Mouse (Mus musculus) kidney, postnatal 0 days (tissue): Measurements from ENCODE around the gene Tmem208. TPM values are rescaled to one million over a fixed set of nuclear protein-coding genes. Genes with fewer than 3 reads are reported as not detected.
"Not testable (repeated sequence)": the region's sequence is repeated elsewhere in the genome, so short reads cannot be mapped to it uniquely, and the experiment has no call there.

Source experiments
- ATAC-seq: fragments of 200-750 bp; cut with Nextera tagmentation; replicated peaks from 2 replicates; pipeline ENCODE4 v1.8.0; 2017; ENCODE audit warnings: low read depth, moderate number of reproducible peaks, moderate TSS enrichment, moderate library complexity; ENCODE audit not compliant: low FRiP score
- DNase-seq: peaks from one replicate; pipeline ENCODE4 v3.0.0-alpha.2; 2016; ENCODE audit warnings: low spot score
- H3K27ac ChIP-seq: fragments of 300-500 bp; sonication (generic); 2 replicates; pipeline ENCODE4 v1.5.1; 2014; ENCODE audit warnings: mild to moderate bottlenecking
- H3K27me3 ChIP-seq: fragments of 300-500 bp; sonication (generic); 2 replicates; pipeline ENCODE4 v1.6.1; 2014; ENCODE audit warnings: low read length, mixed read lengths; ENCODE audit not compliant: insufficient read depth
- H3K36me3 ChIP-seq: fragments of 300-500 bp; sonication (generic); 2 replicates; pipeline ENCODE4 v1.6.1; 2014; ENCODE audit warnings: low read length, mixed read lengths; ENCODE audit not compliant: insufficient read depth
- H3K4me1 ChIP-seq: fragments of 300-500 bp; sonication (generic); replicated peaks from 2 replicates; pipeline ENCODE4 v1.6.1; 2014; ENCODE audit warnings: antibody characterized with exemption, low read length, mixed read lengths; ENCODE audit not compliant: insufficient read depth
- H3K4me2 ChIP-seq: fragments of 300-500 bp; sonication (generic); 2 replicates; pipeline ENCODE4 v1.6.1; 2014; ENCODE audit warnings: mild to moderate bottlenecking, low read length, moderate library complexity, mixed read lengths
- H3K4me3 ChIP-seq: fragments of 300-500 bp; sonication (generic); replicated peaks from 2 replicates; pipeline ENCODE4 v1.5.1; 2014; ENCODE audit warnings: low read depth, low read length
- H3K9ac ChIP-seq: fragments of 300-500 bp; sonication (generic); 2 replicates; pipeline ENCODE4 v1.6.1; 2014; ENCODE audit warnings: low read depth, low read length
- H3K9me3 ChIP-seq: fragments of 300-500 bp; sonication (generic); replicated peaks from 2 replicates; pipeline ENCODE4 v1.6.1; 2016; ENCODE audit warnings: low read length, inconsistent platforms, mixed read lengths
- CTCF ChIP-seq: IDR thresholded peaks from 2 replicates; pipeline ENCODE4 v1.5.1; 2016; ENCODE audit warnings: antibody characterized with exemption, low read depth, mild to moderate bottlenecking, moderate library complexity
- WGBS: fragments of 180-500 bp; shearing (Covaris S2); extraction: QIAGEN DNeasy Blood & Tissue Kit; methylation state at CpG from one replicate; pipeline ENCODE4 v1.1.7; 2014; 5-methylcytosine and 5-hydroxymethylcytosine counted together
- polyA plus RNA-seq: library from polyadenylated mRNA; unstranded; fragments of >200 nt; fragmentation: Nextera tagmentation; extraction: Ambion mirVana; gene quantifications from 2 replicates; pipeline ENCODE4 v1.2.1, GENCODE M21; 2015

Gene Tmem208
- polyA plus RNA-seq, 1 experiment from 2014 or later: 140 TPM

- H3K9me3 ChIP-seq: no peaks in the 10 kb centered on the region
- DNase-seq (no peak), ATAC-seq (no peak)
- WGBS: 62% methylated on average over 12 of the region's 12 CpGs
- no peak for TF ChIP-seq CTCF
- H3K4me3 ChIP-seq: no peak overlapping the region
- H3K27me3 ChIP-seq: peaks cover 4% of the 10 kb centered on the region; the same call in 1 of the 2 replicates
- no peak overlapping the region for H3K27ac ChIP-seq
- no peak overlapping the region for H3K9ac ChIP-seq
- no peaks in the 10 kb centered on the region; the same call in 1 of the 2 replicates for H3K36me3 ChIP-seq
- H3K4me1 ChIP-seq: peaks cover 17% of the 10 kb centered on the region
- no peak overlapping the region for H3K4me2 ChIP-seq
Observed at GRCm38 (mm10) chr8:105285514-105285913, 40.6 kb upstream of the Tmem208 start.

GRCm38 (mm10) chr8:105286907-105287306 lies 39.2 kb upstream of the Tmem208 start:
- H3K36me3 ChIP-seq: no peaks in the 10 kb centered on the region
- H3K4me1 ChIP-seq: peaks cover 18% of the 10 kb centered on the region
- peaks cover 4% of the 10 kb centered on the region; the same call in 1 of the 2 replicates for H3K27me3 ChIP-seq
- WGBS: 86% methylated on average over 4 of the region's 4 CpGs
- no peak for ATAC-seq
- no peak overlapping the region for H3K27ac ChIP-seq
- TF ChIP-seq CTCF: no peak
- DNase-seq: no peak
- H3K4me2 ChIP-seq: no peak overlapping the region
- H3K9me3 ChIP-seq: no peaks in the 10 kb centered on the region
- no peak overlapping the region for H3K4me3 ChIP-seq
- H3K9ac ChIP-seq: no peak overlapping the region

- Histone ChIP-seq H3K9me3 (no peaks in the 10 kb centered on the region), H3K36me3 (no peaks in the 10 kb centered on the region), H3K27ac (no peak overlapping the region), H3K4me3 (no peak overlapping the region), H3K4me2 (no peak overlapping the region), H3K4me1 (peaks cover 18% of the 10 kb centered on the region), H3K27me3 (peaks cover 4% of the 10 kb centered on the region; the same call in 1 of the 2 replicates), H3K9ac (no peak overlapping the region)
- 86% methylated on average over 5 of the region's 5 CpGs for WGBS
- 0 out of 2 replicates have a peak, but pooled peaks have one; percentile 6 for TF ChIP-seq CTCF
- DNase-seq: no peak
- no peak for ATAC-seq
Observed at GRCm38 (mm10) chr8:105288231-105288630, 37.9 kb upstream of the Tmem208 start.

GRCm38 (mm10) chr8:105288958-105289732 lies 37.0 kb upstream of the Tmem208 start:
- Histone ChIP-seq H3K27ac (peak overlapping the region; percentile 71), H3K36me3 (no peaks in the 10 kb centered on the region), H3K4me1 (peaks cover 18% of the 10 kb centered on the region), H3K4me2 (peak overlapping the region; percentile 81), H3K9ac (peak overlapping the region; percentile 46; the same call in 1 of the 2 replicates), H3K4me3 (peak overlapping the region; percentile 49), H3K9me3 (no peaks in the 10 kb centered on the region), H3K27me3 (peaks cover 4% of the 10 kb centered on the region; the same call in 1 of the 2 replicates)
- TF ChIP-seq CTCF: peak; percentile 51
- under 1% methylated on average over 53 of the region's 53 CpGs for WGBS
- ATAC-seq (peak; percentile 90), DNase-seq (peak; percentile 98)

DNA sequence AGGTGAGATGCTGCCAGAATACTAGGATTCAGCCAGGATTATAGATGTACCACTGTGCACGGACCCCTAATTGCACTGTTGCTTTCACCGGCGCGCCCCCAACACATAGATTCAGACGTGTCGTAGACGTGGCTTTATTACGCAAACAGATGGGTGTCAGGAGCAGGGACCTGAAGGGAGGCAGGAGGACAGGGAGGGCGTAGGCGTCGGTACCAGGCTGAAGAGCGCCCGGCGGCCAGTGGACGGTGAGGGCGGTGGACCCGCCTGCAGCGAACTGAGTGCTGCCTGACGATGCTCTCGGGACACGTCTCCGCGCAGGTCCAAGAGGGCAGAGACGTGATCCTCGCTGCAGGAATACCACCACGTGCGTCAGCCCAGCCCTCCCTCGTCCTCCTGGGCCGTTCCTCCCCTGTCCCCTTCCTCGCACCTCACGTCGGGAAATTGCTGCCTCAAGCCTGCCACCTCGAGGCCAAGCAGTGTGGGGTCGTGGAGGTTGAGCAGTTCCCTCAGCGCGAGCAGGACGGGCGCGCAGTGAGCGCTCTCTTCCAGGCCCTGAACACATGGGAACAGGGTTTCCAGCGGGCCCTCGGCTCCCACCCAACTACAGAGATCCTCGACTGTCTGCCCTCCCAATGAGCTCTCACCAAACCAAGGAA lies 36.2 kb upstream of the Tmem208 start, which contains the start of gene 4931428F04Rik:
Gene 4931428F04Rik (minus strand): TSS at position 60 of the 656 bp plus-strand sequence.
- peak; percentile 53 for ATAC-seq
- DNase-seq: peak; percentile 58
- peaks cover 18% of the 10 kb centered on the region for H3K4me1 ChIP-seq
- H3K4me2 ChIP-seq: peak within 1 kb of the TSS; percentile 81
- WGBS: 4% methylated on average over 43 of the region's 43 CpGs
- peak within 1 kb of the TSS; percentile 46; the same call in 1 of the 2 replicates for H3K9ac ChIP-seq
- peak within 1 kb of the TSS; percentile 49 for H3K4me3 ChIP-seq
- no peaks in the 10 kb centered on the region for H3K9me3 ChIP-seq
- peaks cover 4% of the 10 kb centered on the region; the same call in 1 of the 2 replicates for H3K27me3 ChIP-seq
- TF ChIP-seq CTCF: peak; percentile 69
- no peaks in the 10 kb centered on the region for H3K36me3 ChIP-seq
- peak within 1 kb of the TSS; percentile 71 for H3K27ac ChIP-seq

DNA sequence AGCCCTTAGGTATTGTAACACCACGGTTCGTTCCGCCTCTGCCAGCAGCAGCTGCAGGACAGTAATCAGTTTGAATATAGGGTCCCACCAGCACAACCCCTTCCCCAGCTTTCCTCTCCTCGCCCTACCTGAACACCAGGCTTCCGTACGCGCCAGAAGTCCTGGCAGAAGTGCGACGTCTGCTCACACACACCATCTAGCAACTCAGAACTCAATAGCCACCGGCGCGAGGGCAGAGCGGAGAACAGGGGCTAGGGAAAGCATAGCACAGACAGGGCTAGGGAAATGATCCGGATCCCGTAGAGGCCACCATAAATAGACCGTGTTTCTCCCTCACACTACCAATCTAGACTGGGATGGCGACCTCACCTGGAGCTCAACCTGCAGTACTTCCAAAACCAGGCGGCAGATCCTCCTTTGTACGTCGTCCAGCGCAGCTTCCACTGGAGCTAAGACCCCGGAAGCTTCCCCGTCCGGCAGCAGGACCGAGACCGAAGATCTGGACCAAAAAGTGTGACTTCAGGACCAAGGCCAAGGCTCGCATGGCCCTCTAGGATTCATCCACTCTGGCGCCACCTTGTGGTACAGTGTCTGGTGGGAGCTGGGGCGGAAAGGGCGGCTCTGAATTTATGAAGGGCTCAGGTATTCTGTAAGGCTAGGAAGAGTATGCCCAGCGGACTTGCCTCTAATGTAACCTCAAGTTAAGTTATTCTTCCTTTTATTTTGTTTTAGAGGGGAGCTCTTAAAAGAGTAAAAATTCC lies 35.4 kb upstream of the Tmem208 start:
- 9% methylated on average over 31 of the region's 31 CpGs for WGBS
- no peak overlapping the region for H3K27ac ChIP-seq
- peak; percentile 97 for TF ChIP-seq CTCF
- DNase-seq: peak; percentile 94
- H3K4me3 ChIP-seq: peak overlapping the region; percentile 49; the same call in 1 of the 2 replicates
- no peak for ATAC-seq
- H3K4me2 ChIP-seq: peak overlapping the region; percentile 81
- peaks cover 18% of the 10 kb centered on the region for H3K4me1 ChIP-seq
- H3K27me3 ChIP-seq: peaks cover 4% of the 10 kb centered on the region; the same call in 1 of the 2 replicates
- H3K9me3 ChIP-seq: no peaks in the 10 kb centered on the region
- no peak overlapping the region for H3K9ac ChIP-seq
- no peaks in the 10 kb centered on the region for H3K36me3 ChIP-seq

DNA sequence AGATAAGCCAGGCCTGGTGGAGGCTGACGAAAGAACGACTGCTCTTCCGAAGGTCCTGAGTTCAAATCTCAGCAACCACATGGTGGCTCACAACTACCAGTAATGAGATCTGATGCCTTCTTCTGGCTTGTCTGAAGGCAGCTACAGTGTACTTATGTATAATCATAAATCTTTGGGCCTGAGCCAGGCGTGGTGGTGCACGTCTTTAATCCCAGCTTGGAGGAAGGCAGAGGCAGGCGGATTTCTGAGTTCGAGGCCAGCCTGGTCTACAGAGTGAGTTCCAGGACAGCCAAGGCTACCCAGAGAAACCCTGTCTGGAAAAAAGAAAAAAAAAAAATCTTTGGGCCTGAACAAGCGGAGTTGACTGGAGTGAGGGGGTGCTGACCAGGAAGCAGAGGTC lies 34.8 kb upstream of the Tmem208 start:
- H3K9me3 ChIP-seq, H3K36me3 ChIP-seq, H3K4me2 ChIP-seq, ATAC-seq, H3K9ac ChIP-seq, H3K27me3 ChIP-seq, DNase-seq, H3K27ac ChIP-seq, H3K4me3 ChIP-seq: not testable (repeated sequence)
- 80% methylated on average over 8 of the region's 8 CpGs for WGBS
- peaks cover 18% of the 10 kb centered on the region for H3K4me1 ChIP-seq
